Mouse (Mus musculus) T-helper 17 cell (primary cell): ENCODE measurements around the gene Gabrg2.

ENCODE experiments used
- in situ Hi-C, 2 experiments: fragments of 300-600 bp; cut with MboI, MseI; formaldehyde crosslinking; loops; 1 replicate in 1 of 2; 2 replicates in 1 of 2; pipeline ENCODE4 v1.15.1; 2025; ENCODE audit warnings: high pct_unique_total_duplicates in 2 of 2

Gabrg2 gene

GRCm38 (mm10) chr11:42000190-42001098 lies at the start of gene Gabrg2:
Gene Gabrg2 (minus strand): TSS chr11:42000857.
- in situ Hi-C loops: no loop called here

- in situ Hi-C loops: no loop called here
Measured at GRCm38 (mm10) chr11:42048201-42048600, 47.5 kb upstream of the Gabrg2 start.

GRCm38 (mm10) chr11:41999468-41999881 lies 1.2 kb downstream of the Gabrg2 start:
- in situ Hi-C loops: loop anchor here in 1 of 2 experiments (10.0 kb wide), 1 partner anchor 1275 kb away; no protein-coding TSS in a partner anchor

GRCm38 (mm10) chr11:41980152-41980551 lies 20.5 kb downstream of the Gabrg2 start:
- in situ Hi-C loops: loop anchor here in 1 of 2 experiments (5.0 kb wide), 1 partner anchor 317 kb away; no protein-coding TSS in a partner anchor

- in situ Hi-C loops: no loop called here
Measured at GRCm38 (mm10) chr11:41968595-41968994, 32.1 kb downstream of the Gabrg2 start.

- in situ Hi-C loops: no loop called here
Measured at GRCm38 (mm10) chr11:41962706-41963105, 38.0 kb downstream of the Gabrg2 start.

- in situ Hi-C loops: no loop called here
Measured at GRCm38 (mm10) chr11:41953550-41953949, 47.1 kb downstream of the Gabrg2 start.

GRCm38 (mm10) chr11:41951898-41952297 lies 48.8 kb downstream of the Gabrg2 start:
- in situ Hi-C loops: no loop called here

- in situ Hi-C loops: no loop called here
Measured at GRCm38 (mm10) chr11:41945471-41945870, 55.2 kb downstream of the Gabrg2 start.

GRCm38 (mm10) chr11:41937979-41938378 lies 62.7 kb downstream of the Gabrg2 start:
- in situ Hi-C loops: no loop called here

GRCm38 (mm10) chr11:41918864-41919263 lies 81.8 kb downstream of the Gabrg2 start:
- in situ Hi-C loops: no loop called here

GRCm38 (mm10) chr11:41914066-41914465 lies 86.6 kb downstream of the Gabrg2 start:
- in situ Hi-C loops: no loop called here

GRCm38 (mm10) chr11:41903661-41904060 lies 97.0 kb downstream of the Gabrg2 start:
- in situ Hi-C loops: no loop called here
